Mouse (Mus musculus) WW6 (cell line): ENCODE measurements around the gene Slc6a4.

ENCODE experiments used
- DNase-seq: peaks from one replicate; pipeline ENCODE4 v3.0.0-alpha.2; 2013; ENCODE audit warnings: low read depth, low spot score

Slc6a4 gene

DNA sequence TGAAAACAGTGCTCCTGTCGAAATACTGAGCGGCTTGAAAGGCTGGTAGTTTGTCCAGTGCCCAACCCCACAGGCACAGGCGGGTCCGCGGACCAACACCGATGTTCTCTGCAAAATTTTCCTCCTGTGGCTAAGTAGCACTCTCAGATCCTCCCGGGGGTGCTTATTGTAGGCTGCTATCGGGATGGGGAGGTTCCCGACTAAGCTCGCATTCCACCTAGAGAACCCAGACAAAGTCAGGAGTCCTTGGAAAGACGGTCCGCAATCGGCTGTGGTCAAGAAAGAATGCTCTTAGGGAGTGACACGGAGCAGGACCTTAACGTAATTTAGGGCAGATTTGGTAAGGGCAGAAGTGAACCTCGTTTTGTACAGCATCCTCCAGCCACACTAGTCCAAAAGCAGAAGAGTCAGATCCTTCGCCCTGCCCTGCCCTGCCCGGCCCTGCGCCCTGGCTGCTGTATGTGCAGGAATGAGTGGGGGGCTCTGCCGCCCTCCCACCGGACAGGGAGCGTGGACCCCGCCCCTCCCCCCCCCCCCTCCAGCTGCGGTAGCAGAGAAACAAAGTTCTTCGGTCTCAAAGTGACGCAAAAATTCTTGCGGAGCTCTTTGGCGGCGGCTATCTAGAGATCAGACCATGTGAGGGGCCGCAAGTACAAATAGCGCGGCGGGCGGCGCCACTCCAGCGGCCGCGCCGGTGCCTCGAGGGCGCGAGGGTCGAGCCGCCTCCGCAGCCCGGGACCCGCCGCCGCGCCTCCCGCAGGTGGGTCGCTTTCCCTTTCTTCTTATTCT, at the start of gene Slc6a4:
Slc6a4 (plus strand) TSS at position 688 of the 789 bp plus-strand sequence.
- no peak for DNase-seq

- DNase-seq, result no peak
Observed at GRCm38 (mm10) chr11:76953536-76953935, 44.9 kb upstream of the Slc6a4 start.

GRCm38 (mm10) chr11:76965703-76966102, 32.7 kb upstream of the Slc6a4 start:
- no peak for DNase-seq

GRCm38 (mm10) chr11:76970328-76970727, 28.1 kb upstream of the Slc6a4 start:
- DNase-seq, result no peak

DNA sequence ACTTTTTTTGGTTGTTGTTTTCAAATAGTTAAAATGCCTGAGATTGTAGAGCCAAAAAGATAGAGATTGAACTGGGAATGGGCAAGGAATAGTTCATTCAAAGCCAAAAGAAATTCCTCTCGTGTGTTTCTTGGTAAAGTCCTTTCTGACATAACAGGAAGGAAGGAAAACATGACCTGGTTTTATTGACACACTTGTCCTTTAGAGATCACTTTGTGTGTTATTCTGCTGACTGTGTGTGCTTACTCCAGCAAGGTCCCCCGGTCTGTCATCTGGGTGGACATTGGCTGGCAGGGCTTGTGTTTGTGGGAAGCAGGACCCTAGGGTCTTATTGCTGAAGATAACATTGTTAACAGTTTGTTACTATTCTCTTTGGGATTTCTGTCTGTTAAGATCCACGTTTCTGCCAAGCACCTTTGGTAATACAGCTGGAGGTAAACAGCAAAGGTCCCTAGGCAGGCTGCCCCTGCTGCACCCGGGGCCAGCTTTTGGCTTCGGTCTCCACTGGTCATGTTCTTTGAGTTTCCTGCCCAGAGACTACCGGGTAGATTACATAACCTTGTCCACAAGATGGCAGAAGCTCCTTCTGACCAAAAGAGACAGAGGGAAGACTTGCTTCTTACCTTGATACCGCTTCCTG, 23.6 kb upstream of the Slc6a4 start:
- DNase-seq, result no peak

DNA sequence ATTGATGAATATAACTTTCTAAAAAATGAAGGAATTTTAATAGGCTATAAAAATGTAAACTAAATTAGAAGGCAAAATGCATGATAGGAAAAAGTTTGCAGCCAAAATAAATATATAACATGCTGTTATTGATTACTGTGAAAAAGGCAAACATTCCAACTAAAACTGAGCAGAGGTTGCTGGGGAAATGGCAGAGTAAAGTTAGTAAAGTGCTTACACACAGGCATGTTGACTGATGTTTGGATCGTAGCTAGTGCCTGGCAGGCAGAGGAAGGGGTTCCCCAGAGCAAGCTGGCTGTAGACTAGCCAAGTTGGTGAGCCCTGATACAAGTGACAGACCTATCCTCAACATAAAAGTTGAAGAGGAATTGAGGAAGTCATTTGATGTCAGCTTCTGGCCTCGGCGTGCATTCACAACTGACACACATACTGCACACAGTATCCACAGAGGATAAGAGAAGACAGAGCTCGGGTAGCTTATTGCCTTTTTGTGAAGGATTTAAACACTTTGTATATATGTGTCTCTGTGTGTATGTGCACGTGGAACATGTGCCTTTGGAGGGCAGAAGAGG, 16.7 kb upstream of the Slc6a4 start:
- DNase-seq, result no peak

- DNase-seq, result no peak
Observed at GRCm38 (mm10) chr11:76982415-76982814, 16.0 kb upstream of the Slc6a4 start.

DNA sequence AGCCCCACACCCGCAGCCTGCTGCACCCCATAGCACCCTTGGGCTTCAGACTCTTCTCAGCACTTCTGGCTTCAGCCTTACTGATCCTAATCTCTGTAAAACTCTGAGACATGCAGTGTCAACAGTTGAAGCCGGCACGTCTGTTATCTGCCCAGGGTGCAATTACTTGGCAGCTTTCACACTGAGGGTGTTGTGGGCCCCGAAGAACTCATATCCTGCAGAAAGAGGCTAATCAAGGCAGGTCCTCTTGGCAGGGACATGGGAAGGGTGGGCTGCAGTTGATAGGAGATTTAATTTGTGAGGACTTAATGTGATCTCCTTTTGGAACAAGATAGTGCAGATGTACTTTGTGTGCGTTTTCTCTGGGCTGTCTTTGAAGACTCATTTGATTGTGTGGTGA, 14.8 kb upstream of the Slc6a4 start:
- DNase-seq, result no peak

GRCm38 (mm10) chr11:76984173-76984572, 14.2 kb upstream of the Slc6a4 start:
- DNase-seq, result no peak

- DNase-seq, result no peak
Observed at GRCm38 (mm10) chr11:76990839-76991238, 7.6 kb upstream of the Slc6a4 start.

DNA sequence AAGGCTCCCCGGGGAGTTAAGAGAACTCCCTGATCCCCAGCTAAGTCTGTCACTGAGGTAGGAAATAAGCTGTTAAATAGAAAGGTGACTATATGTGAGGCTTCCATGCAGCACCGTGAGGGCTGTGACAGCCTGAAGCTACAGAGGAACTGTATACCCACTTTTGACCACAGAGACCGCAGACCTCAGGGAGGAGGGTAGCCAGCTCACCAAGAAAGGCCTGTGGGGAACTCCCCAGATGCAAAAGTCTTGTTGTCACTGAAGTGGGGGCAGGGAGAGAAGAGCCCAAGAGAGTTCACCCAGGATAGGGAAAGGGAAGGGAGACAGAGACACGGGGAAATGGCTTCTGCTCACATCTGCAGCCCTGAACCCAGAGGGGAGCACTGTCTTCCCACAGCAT, 5.5 kb upstream of the Slc6a4 start:
- DNase-seq, result no peak

DNA sequence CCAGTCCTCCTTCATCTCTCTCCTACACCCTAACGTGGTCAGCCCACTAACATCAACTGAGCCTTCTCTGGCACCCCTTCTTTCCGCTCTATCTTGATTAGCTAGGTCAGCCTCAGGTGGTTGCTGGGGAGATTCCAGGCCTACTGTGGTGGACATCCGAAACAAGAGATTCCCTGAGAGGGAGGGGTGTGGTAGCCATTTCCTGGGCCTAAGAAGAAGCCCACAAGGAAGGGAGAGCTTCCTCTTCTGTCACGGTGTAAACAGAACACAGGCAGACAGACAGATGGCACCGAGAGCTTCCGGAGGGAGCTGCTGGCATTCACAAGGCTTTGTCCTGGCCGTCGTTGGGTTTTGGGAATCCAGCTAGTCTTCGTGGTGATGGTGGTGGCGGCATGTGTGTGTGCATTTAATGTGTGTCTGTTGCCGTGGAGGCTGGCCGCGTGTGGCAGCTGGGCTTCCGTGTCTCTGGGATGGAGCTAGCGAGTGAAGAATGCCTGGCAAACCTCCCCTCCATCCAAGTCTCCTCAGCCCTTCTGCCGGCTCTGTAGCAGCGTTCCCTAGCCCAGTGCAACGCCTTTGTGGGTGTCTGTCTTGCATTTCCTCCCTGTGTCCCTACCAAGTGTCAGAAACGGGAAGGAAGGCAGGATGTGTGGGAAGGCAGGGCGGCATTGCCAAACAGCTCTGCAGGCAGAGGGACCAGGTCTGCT, 2.3 kb upstream of the Slc6a4 start:
- DNase-seq, result no peak

GRCm38 (mm10) chr11:76997305-76997704, 1.1 kb upstream of the Slc6a4 start:
- DNase-seq, result peak; percentile 68

DNA sequence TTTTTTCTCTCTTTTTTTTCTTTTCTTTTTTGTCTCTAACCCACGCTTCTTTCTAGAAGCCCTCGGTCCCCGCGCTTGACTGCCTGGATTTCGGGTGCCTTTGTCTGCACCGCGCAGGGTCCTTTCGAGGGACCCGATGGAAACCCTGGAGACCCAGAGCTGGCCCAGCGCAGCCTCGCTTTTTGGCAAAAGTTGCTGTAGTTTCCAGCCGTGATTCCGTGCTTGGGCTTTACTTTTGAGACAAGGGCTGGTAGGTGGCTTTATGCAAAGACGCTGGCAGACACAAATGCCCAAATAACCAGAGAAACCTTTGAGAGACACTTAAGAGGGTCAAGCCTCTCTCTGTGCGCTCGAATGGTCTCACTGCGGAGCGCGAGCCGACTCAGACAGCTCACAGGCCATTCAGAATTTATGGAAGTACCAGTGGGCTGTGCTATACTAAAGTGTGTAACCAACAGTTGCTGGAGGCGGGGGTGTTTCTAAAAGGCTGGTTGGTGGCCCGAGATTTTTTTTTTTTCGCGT, 363 bp downstream of the Slc6a4 start:
- DNase-seq, result no peak

DNA sequence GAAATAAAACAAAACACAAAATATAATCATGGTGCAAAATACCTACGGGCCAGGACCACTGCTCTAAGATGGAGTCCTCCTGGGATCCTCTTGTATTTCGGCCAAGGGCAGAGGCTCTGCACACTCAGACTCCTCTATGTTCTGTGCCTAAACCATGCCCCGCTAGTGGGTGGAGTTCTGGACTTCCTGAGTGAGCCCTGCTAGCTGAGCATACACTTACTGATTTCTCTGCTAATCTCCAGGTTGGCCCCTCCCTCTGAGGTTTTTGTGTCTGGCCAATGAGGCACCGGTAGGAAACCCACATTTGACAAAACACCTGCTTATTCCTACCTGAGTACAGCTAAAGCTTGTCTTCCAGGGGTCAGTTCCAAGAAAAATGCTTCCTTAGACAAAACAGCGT, 2.3 kb downstream of the Slc6a4 start:
- no peak for DNase-seq

GRCm38 (mm10) chr11:77002361-77002760, 4.0 kb downstream of the Slc6a4 start:
- DNase-seq, result no peak

GRCm38 (mm10) chr11:77005881-77006280, 7.5 kb downstream of the Slc6a4 start:
- no peak for DNase-seq

GRCm38 (mm10) chr11:77006616-77007015, 8.2 kb downstream of the Slc6a4 start:
- no peak for DNase-seq

DNA sequence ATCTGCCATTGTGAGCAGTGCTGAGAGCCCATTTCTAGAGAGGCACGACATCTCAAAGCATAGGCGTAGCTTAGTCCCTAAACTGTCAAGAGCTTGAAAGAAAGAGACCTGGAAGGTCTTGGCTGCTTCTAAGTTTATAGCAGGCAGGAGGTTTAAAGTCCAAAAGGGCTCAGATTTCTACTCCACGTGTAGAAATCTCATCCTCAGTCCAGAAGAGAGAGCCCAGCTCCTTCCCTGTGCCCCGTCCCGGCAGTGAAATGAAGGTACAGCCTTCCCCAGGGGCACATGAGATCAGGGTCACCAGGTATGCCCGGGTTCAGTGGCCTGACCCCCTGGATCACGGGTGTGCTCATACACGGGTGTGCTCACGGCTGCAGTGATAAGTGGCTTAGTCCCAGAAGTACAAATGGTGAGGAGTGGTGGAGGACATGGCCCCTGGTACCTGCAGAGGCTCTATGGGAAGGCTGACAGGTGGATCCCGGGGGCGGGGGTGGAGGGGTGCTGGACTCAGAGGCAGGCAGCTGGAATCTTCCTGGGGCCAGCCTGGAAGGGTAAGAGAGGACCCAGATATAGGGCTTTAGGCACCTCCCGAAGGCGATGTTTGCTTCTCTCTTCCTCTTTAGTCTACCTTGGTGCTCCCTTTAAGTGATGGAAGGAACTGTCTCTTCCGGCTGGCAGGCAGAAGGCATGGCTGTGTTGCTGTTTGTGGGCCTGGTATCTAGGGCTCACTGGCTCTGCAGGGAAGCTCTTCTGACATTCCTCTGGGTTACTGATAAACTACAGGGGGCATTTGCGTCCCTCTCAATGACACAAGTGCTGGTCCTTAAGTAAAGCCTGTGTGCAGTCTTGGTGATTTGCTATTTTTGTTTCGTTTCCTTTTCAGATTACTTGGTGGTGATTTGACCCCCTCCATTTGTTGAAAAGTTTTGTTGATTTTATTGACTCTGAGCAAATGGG, 10.9 kb downstream of the Slc6a4 start:
- DNase-seq, result no peak

GRCm38 (mm10) chr11:77010762-77011475, 12.5 kb downstream of the Slc6a4 start:
- no peak for DNase-seq
